Mouse (Mus musculus): ENCODE data around the gene Nfib. TPM values are rescaled to one million over a fixed set of nuclear protein-coding genes. Genes with fewer than 3 reads are reported as not detected.

Gene Nfib
- polyA plus RNA-seq, 2 experiments = 57.3 to 126 TPM

DNA sequence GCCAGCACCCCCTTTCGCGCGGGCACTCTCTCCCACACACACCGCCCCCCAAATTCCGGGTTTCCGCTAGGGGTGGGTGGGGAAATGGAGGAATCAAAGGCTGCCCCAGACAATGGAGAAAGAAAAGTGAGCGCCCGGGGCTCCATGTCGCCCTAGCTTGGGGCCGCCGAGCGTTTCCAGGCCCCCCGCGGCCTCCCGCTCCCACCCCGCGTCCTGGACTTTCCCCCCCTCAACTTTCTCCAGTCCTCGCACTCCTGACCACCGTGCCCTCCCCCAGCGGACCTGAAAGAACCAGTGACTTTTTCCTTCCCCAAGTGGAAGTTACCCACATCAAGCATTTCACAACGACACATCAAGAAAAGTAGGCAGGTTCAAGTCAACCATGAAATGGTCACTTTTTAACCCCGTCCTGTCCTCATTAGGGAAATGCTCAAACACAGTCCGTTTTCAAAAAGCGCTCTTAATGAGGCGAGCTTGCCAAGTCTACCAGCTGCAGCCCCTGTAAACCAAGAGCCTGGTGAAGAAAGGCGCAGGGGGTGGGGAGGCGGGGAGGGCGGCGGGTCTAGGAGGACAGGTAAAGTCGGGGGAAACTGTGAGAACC is 198.7 kb downstream of the Nfib start:
- ATAC-seq (ENCODE audit: low FRiP score, low read depth) (peak; percentile 67), DNase-seq (ENCODE audit: low spot score) (peak; percentile 85)
- peak overlapping the region; percentile 100 for H3K9ac ChIP-seq (ENCODE audit: low read depth, low read length, severe bottlenecking)
- 0 out of 2 replicates have a peak, but pooled peaks have one; percentile 23 for TF ChIP-seq POLR2A (IDR thresholded peaks at IDR 0.05; ENCODE audit: borderline replicate concordance, extremely low read depth, insufficient read depth, insufficient read length)
- H3K27me3 ChIP-seq (ENCODE audit: control insufficient read depth, insufficient read depth, low read length) = no peaks in the 10 kb centered on the region
- H3K4me2 ChIP-seq (replicated peaks; ENCODE audit: low read depth, low read length, severe bottlenecking) = peak overlapping the region; percentile 89
- under 1% methylated on average over 24 of the region's 30 CpGs for WGBS
- no peaks in the 10 kb centered on the region for H3K9me3 ChIP-seq (ENCODE audit: control insufficient read depth, low read length)
- peaks cover 41% of the 10 kb centered on the region for H3K4me1 ChIP-seq (ENCODE audit: control insufficient read depth, insufficient read depth, low read length)
- peak overlapping the region; percentile 100 for H3K27ac ChIP-seq (replicated peaks; ENCODE audit: low read depth, low read length)
- peak overlapping the region; percentile 99 for H3K4me3 ChIP-seq (replicated peaks; ENCODE audit: low read length)
- H3K36me3 ChIP-seq (ENCODE audit: control insufficient read depth, insufficient read depth, low read length) = no peaks in the 10 kb centered on the region

DNA sequence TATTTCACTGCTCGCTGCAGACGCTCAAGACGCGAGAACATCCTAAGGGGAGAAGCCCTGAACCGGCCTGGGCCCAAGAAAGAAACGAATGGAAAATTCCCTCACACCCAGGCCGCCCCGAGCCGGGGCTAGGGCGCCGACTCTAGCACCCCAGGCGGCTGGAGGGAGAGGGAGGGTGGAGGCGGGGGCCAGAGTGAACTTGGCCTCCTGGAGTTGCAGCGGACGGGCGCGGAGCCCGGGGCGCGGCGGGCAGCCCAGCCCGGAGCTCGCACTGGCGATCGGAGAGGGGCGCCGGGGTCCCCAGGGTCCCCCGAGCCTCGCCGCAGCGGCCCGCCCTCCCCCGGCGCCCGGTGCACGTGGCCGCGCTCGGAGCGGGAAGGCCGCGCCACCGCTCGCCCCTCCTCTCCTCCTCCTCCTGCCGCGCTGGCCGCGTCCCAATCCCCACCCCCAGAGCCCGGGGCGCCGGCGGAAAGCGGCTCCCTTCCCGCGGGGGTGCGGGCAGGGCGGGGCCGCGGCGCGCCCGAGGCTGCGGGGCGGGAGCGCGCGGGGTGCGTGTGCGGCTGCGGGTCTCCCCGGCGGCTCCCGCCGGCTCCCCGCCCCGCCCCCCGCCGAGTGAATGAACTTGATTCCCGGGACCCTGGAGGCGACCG is 199.3 kb downstream of the Nfib start:
- WGBS = 0% methylated on average over 19 of the region's 81 CpGs
- Histone ChIP-seq H3K36me3 (ENCODE audit: control insufficient read depth, insufficient read depth, low read length) (no peaks in the 10 kb centered on the region), H3K9ac (ENCODE audit: low read depth, low read length, severe bottlenecking) (peak overlapping the region; percentile 100), H3K4me2 (replicated peaks; ENCODE audit: low read depth, low read length, severe bottlenecking) (peak overlapping the region; percentile 89), H3K9me3 (ENCODE audit: control insufficient read depth, low read length) (no peaks in the 10 kb centered on the region), H3K27me3 (ENCODE audit: control insufficient read depth, insufficient read depth, low read length) (no peaks in the 10 kb centered on the region), H3K4me1 (ENCODE audit: control insufficient read depth, insufficient read depth, low read length) (peaks cover 38% of the 10 kb centered on the region), H3K4me3 (replicated peaks; ENCODE audit: low read length) (peak overlapping the region; percentile 99), H3K27ac (replicated peaks; ENCODE audit: low read depth, low read length) (peak overlapping the region; percentile 100)
- DNase-seq (ENCODE audit: low spot score) (peak; percentile 88), ATAC-seq (ENCODE audit: low FRiP score, low read depth) (peak; percentile 76)
- peak; percentile 35; the same call in 1 of the 2 replicates for TF ChIP-seq POLR2A (IDR thresholded peaks at IDR 0.05; ENCODE audit: borderline replicate concordance, extremely low read depth, insufficient read depth, insufficient read length)

DNA sequence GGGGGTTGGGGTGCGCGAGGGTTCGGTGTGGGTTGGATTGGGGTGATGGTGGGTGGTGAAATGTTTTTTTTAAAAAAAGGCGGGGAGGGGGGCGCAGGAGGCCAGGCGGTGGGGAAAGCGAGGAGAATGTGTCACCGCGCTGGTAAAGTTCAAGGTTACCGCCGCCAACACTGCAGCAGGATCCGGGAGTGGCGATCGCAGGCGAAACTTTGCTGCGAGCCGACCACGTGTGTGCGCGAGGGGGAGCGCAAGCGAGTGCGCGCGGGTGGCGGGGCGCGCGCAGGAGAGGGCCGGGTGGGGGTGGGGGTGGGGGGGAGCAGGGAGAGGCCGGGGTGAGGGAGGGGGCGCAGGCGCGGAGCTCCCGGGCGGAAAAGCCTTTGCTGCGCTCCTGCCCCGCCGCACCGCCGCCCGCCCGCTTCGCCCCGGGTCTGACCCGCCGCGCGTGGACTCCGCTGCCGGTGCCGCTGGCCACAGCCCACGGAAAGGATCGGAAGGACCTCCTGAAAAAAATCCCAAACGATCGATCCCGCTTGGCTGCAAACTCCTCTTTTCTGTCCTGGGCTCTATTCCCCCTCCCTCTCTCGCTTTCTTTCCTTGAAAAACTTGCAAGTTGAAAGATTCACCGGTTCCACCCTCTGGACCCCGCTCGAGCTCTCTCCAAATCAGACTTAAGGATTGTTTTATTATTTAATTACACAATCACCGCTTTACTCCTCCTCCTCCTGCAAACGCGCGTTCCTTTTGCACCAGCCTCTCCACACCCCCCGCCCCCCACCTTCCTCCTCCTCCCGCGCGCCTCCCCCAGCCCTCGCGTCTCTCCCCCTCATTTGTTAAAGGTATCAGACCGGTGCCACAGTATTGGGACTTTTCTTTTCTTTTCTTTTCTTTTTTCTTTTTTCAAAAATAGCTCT is 200.2 kb downstream of the Nfib start:
- Histone ChIP-seq H3K36me3 (ENCODE audit: control insufficient read depth, insufficient read depth, low read length) (0 out of 2 replicates have a peak, but pooled peaks cover 3% of the 10 kb centered on the region), H3K4me3 (replicated peaks; ENCODE audit: low read length) (peak overlapping the region; percentile 99), H3K9ac (ENCODE audit: low read depth, low read length, severe bottlenecking) (peak overlapping the region; percentile 100), H3K4me2 (replicated peaks; ENCODE audit: low read depth, low read length, severe bottlenecking) (peak overlapping the region; percentile 89), H3K27me3 (ENCODE audit: control insufficient read depth, insufficient read depth, low read length) (no peaks in the 10 kb centered on the region), H3K27ac (replicated peaks; ENCODE audit: low read depth, low read length) (peak overlapping the region; percentile 100), H3K4me1 (ENCODE audit: control insufficient read depth, insufficient read depth, low read length) (peaks cover 35% of the 10 kb centered on the region), H3K9me3 (ENCODE audit: control insufficient read depth, low read length) (no peaks in the 10 kb centered on the region)
- 0 out of 2 replicates have a peak, but pooled peaks have one; percentile 19 for TF ChIP-seq POLR2A (IDR thresholded peaks at IDR 0.05; ENCODE audit: borderline replicate concordance, extremely low read depth, insufficient read depth, insufficient read length)
- ATAC-seq (ENCODE audit: low FRiP score, low read depth) (peak; percentile 65), DNase-seq (ENCODE audit: low spot score) (peak; percentile 90)
- WGBS = 0% methylated on average over 29 of the region's 72 CpGs

DNA sequence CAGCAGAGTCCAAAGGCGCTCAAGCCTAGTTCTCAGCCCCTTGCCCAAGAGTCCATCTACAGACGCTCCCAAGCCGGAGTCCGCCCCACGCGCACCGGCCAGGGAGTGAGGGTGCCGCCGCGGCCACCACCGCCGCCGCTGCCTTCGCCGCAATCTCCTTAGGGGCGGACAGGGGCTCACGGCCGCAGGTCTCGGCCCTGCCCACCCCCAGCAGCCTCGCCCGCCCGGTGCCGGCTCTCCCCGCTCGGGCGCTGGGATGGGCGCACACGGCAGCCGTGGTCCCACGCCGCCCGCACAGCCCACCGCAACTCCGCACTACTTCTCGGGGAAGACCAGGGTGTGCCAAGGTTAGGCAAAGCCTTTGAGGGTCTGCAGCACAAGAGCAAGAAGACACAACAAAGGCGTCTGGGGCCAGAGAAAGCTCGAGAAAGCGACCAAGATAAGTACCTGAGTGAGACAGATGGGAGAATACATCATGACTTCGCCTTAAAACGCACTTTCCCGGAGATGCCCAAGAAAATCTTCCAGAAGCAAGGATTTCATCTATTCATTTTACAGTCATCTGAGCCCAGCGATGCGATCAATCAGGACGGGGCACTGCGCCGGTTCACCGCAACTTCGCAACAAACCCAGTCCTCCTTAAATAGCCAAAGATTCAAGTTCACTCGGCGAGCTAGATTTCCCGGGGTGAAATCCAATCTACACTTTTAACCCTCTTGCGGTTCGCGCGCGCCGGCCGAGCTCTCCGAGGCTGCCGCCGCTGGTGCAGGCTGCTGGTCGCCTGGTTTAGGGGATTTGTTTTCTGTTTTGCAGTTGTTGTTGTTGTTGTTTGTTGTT is 201.0 kb downstream of the Nfib start:
- Histone ChIP-seq H3K4me2 (replicated peaks; ENCODE audit: low read depth, low read length, severe bottlenecking) (peak overlapping the region; percentile 89), H3K36me3 (ENCODE audit: control insufficient read depth, insufficient read depth, low read length) (0 out of 2 replicates have a peak, but pooled peaks cover 3% of the 10 kb centered on the region), H3K9me3 (ENCODE audit: control insufficient read depth, low read length) (no peaks in the 10 kb centered on the region), H3K9ac (ENCODE audit: low read depth, low read length, severe bottlenecking) (peak overlapping the region; percentile 100), H3K4me3 (replicated peaks; ENCODE audit: low read length) (peak overlapping the region; percentile 99), H3K4me1 (ENCODE audit: control insufficient read depth, insufficient read depth, low read length) (peaks cover 37% of the 10 kb centered on the region), H3K27me3 (ENCODE audit: control insufficient read depth, insufficient read depth, low read length) (no peaks in the 10 kb centered on the region), H3K27ac (replicated peaks; ENCODE audit: low read depth, low read length) (peak overlapping the region; percentile 100)
- ATAC-seq (ENCODE audit: low FRiP score, low read depth) (no peak), DNase-seq (ENCODE audit: low spot score) (peak; percentile 39)
- no peak for TF ChIP-seq POLR2A (IDR thresholded peaks at IDR 0.05; ENCODE audit: borderline replicate concordance, extremely low read depth, insufficient read depth, insufficient read length)
- WGBS = 2% methylated on average over 56 of the region's 62 CpGs

Data from limb, embryonic 14.5 days (tissue).